Mouse (Mus musculus) left cerebral cortex, adult 18-20 months (tissue): ENCODE results near the gene Cdh23. TPM values are rescaled to one million over a fixed set of nuclear protein-coding genes. Genes with fewer than 3 reads are reported as not detected.

Experiments
- DNase-seq, 2 experiments: peaks; one replicate each; pipeline ENCODE4 v3.0.0; 2021 to 2022; ENCODE audit warnings: low spot score in 2 of 2, mixed read lengths in 1 of 2
- total RNA-seq, 2 experiments: library from RNA; stranded (reverse); gene quantifications; 2 replicates each; pipeline ENCODE4 v1.2.3; 2021

Cdh23 gene
- total RNA-seq, 2 experiments from 2014 or later: 2.1 to 2.2 TPM

GRCm38 (mm10) chr10:60578738-60579538, 117.4 kb downstream of the Cdh23 start:
- DNase-seq: no peak

DNA sequence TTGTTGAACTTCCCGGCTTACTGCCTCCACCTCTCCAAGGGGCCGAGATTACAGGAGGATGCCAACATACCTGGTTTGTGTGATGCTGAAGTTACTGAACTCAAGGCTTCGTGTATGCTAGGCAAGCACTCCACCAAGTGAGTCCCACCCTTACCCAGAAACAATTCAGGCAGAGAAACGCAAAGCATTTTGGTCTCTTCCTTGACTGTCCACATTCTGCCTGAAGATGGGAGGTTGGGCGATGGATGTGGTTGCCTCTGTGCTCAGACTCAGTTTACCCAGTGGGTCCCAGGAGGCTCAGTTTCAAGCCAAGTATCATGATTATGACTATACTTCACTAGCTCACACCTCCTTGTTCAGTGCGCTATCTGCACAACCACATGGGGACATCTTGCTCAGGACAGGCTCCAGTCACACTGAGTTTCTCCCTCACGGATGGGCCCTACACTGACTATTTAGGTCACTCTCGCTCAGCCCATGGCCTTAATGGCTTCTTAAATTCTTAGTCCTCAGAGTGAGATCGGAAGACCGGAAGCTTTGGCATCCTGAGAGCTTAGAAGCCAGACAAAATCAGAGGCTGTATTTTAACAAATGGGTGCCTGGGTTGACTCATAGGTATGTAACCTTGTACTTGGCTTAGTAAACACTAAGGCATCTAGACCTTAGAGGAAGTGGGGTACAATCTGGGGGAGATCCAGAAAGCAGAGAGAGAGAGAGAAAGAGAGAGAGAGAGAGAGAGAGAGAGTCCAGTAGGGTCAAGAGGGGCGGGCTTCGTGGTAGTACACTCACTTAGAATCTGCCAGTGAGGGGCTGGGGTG, 118.2 kb downstream of the Cdh23 start:
- DNase-seq: no peak

- no peak for DNase-seq
Observed at GRCm38 (mm10) chr10:60577125-60577919, 119.0 kb downstream of the Cdh23 start.

GRCm38 (mm10) chr10:60574851-60575250, 121.4 kb downstream of the Cdh23 start:
- no peak for DNase-seq

- no peak for DNase-seq
Observed at GRCm38 (mm10) chr10:60571491-60571890, 124.8 kb downstream of the Cdh23 start.

- no peak for DNase-seq
Observed at GRCm38 (mm10) chr10:60566369-60567037, 129.8 kb downstream of the Cdh23 start.

- no peak for DNase-seq
Observed at GRCm38 (mm10) chr10:60564136-60564535, 132.2 kb downstream of the Cdh23 start.

DNA sequence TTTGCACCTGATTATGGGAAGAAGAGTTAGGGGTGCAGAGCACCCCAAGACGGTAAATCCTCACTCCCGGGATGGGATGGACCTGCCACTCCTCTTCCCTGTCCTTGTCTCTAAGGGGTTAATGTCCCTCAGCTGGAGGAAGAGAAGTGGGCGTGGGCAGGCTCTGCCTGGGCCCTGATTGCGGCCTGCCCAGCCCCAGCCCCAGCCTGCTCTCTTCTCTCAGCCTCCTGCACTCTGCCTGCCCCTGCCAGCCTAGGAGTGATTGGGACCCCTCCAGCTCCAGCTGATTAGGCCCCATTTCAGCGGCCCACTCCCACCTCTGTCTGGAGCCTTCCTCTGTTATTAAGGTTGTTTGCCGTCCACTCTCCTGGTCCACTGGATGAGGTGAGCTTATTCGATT, 133.3 kb downstream of the Cdh23 start:
- DNase-seq: no peak

- no peak for DNase-seq
Observed at GRCm38 (mm10) chr10:60558491-60558927, 137.8 kb downstream of the Cdh23 start.

DNA sequence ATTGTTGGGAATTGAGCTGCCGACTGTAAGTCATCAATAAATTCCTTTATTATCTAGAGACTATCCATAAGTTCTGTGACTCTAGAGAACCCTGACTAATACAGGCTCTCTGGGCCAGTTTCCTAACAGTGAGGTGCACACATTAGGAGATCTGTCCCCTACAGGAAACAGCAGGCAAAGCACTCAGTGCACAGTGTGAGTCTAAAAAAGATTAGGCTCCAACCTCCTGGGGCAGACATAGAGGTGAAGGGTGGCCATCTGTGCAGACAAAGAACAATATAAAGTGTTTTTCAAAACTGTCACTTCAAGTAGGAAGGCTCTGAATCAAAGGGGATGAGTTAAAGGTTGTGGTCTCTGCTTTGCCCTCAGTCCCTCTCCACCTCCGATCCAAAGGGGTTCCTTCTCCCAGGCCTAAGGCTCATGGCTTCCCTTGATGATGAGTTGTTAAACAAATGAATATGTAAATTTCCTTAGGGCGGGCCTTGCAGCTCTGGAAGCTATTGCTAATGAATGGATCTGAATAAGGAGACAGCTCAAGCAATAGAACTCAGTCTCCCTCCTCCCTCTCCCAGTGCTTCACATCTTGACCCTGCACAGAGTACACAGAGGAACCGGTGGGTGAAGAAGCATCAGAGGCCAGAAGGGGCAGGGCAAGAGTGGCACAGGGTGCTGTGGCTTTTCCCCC, 143.2 kb downstream of the Cdh23 start:
- no peak for DNase-seq

DNA sequence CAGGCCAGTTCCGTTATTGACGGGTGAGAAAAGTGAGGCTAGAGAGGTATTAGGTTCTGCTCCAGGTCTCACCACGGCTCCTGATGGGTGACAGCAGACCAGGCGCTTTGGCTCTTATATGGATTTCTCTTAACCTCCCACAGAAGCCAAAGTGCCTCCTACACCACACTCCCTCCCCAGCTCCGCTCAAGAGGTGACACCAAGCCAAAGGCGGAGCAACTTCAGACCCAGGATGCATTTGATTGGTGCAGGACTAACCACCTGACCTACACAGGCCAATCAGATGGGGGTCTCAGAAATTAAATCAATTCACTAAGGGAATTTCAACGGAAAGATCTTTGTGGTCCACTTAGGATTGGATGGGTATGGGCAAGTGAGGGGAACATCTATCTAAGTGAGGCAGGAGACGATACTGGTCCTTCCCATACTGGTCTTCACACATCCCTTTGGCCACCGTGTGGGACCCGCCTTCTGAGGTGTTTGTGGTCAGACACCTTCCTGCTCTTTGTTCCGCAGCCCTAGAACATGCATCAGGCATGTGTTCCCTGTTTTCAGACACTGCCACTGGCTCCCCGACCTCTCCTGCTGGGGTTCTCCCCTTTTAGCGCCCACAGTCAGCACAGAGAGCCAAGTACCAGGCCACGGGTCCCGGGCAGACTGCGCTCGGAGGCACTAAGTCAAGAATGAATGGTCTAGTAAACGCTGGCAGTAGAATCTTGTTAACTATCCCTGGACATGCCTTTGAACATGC, 157.0 kb downstream of the Cdh23 start:
- DNase-seq: no peak

- DNase-seq: no peak
Observed at GRCm38 (mm10) chr10:60536098-60536811, 160.0 kb downstream of the Cdh23 start.

GRCm38 (mm10) chr10:60532502-60532901, 163.8 kb downstream of the Cdh23 start:
- no peak for DNase-seq

DNA sequence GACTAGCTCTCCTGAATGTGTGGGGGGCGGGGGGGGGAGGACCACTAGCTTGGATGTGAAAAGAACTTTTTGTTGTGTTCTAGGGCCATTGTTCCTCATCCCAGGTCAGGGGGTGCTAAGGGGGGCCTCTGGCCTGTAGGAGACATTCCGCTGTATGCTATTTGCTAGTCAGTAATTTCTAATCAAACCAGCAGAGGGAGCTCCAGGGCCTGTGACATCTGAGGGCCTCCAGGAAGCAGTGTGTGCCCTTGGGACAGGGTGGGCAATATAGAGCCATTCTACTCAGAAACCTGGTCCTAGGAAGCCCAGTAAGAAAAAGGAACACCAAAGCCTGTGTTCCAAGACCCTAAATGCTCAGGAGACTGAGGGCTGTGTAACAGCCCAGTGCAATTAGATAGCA, 164.9 kb downstream of the Cdh23 start:
- DNase-seq: peak; percentile 46 to 60

GRCm38 (mm10) chr10:60530633-60531032, 165.7 kb downstream of the Cdh23 start:
- DNase-seq: no peak

GRCm38 (mm10) chr10:60527949-60528348, 168.3 kb downstream of the Cdh23 start:
- no peak for DNase-seq

DNA sequence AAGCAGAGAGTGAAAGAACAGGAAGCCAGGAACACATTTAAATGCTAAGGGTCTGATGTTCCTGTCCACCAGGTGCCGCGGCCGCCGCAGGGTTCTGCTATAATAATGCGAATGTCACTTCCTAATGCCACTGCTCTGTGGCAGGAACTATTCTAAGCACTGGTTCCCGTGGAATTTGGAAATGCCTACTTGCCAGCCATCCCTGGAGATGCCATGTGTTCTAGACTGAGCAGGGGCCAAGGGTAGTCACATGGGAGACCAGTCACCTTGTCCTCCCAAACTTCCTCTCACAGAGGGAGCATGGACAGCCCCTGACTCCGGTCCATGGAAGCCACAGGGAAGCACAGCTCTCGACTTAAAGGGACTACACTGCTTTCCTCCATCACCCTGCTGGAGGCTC, 171.2 kb downstream of the Cdh23 start:
- DNase-seq: no peak

DNA sequence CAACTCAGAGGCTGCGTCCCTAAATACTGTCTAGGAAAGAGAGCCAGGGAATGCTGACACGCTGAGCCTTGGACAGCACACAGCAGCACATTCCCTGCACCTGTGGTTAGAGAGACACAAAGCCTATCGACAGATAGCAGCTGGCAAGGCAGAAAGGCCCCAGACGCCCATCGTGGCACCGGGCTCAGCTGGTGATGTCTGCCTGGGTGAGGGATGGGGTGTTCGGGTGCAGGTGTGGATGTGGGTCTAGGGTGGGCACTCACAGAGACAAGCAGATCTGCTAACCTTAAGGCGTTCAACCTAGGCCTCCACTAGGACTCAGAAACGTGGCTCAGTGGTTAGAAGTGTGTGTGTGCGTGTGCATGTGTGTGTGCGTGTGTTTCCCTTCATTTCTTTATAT, 180.0 kb downstream of the Cdh23 start:
- DNase-seq: no peak

- DNase-seq: no peak
Observed at GRCm38 (mm10) chr10:60498538-60498937, 197.8 kb downstream of the Cdh23 start.
